Mouse (Mus musculus) kidney, adult 2 months (tissue): ENCODE data around the gene Cyth3.

Experiments
- CTCF ChIP-seq: fragments of 200-500 bp; conservative IDR thresholded peaks from 2 replicates; pipeline ENCODE4 v1.5.1; 2011; ENCODE audit warnings: low read depth, mild to moderate bottlenecking, control low read depth, low read length, moderate library complexity, mixed read lengths; ENCODE audit not compliant: insufficient read depth, insufficient read length
- POLR2A ChIP-seq: fragments of 200-500 bp; IDR thresholded peaks from one replicate; pipeline ENCODE4 v1.6.1; 2011; ENCODE audit warnings: low read depth, low read length, control low read depth

DNA sequence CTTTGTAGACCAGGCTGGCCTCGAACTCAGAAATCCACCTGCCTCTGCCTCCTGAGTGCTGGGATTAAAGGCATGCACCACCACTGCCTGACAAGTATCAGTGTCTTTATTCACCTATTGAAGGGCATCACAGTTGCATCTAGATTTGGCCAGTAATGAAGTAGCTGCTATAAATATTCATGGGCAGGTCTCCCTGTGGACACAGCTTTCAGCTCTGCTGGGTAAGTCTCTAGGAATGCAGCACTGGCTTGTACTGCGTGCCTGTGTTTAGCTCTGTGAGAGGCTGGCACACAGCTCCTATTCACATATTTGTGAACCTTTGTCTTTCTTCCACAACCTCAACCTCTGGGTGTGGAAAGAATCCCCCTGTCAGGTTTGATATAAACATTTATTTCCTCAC, 46.6 kb downstream of the Cyth3 start:
- no peak for TF ChIP-seq CTCF
- no peak for TF ChIP-seq POLR2A
